Mouse (Mus musculus): Measurements from ENCODE around the gene Retsat.

GRCm38 (mm10) chr6:72656053-72656442 lies 57.8 kb downstream of the Retsat start:
- TF ChIP-seq CTCF (IDR thresholded peaks at IDR 0.05; ENCODE audit: control insufficient read depth, insufficient read depth, low read length) (no peak), POLR2A (IDR thresholded peaks at IDR 0.05; ENCODE audit: borderline replicate concordance, control insufficient read depth, low read depth, low read length) (no peak)

Measured in bone marrow, adult 2 months (tissue).